Mouse (Mus musculus) left cerebral cortex, adult 2 months (tissue): ENCODE results near the gene Mynn. TPM values are rescaled to one million over a fixed set of nuclear protein-coding genes. Genes with fewer than 3 reads are reported as not detected.

Source experiments
- DNase-seq, 2 experiments: peaks; one replicate each; pipeline ENCODE4 v3.0.0; 2021 to 2022; ENCODE audit warnings: low spot score in 2 of 2, mixed read lengths in 1 of 2; ENCODE audit errors: extremely low spot score in 1 of 2
- H3K27ac ChIP-seq: fragments of 200-600 bp; 2 replicates; pipeline ENCODE4 v1.8.1; 2022
- H3K4me3 ChIP-seq: fragments of 200-600 bp; 2 replicates; pipeline ENCODE4 v1.8.1; 2022
- CTCF ChIP-seq: fragments of 200-600 bp; IDR thresholded peaks from 2 replicates; pipeline ENCODE4 v1.8.1; 2022; ENCODE audit warnings: antibody characterized with exemption, mild to moderate bottlenecking, moderate library complexity
- intact Hi-C: fragments of 180-260 bp; cut with DNase I; formaldehyde crosslinking; loops from one replicate; pipeline ENCODE4 v1.15.1; 2025
- total RNA-seq, 2 experiments: library from RNA; stranded (reverse); gene quantifications; 2 replicates each; pipeline ENCODE4 v1.2.3; 2021

The Mynn gene
- total RNA-seq, 2 experiments from 2014 or later, result 15.2 to 16.6 TPM

GRCm38 (mm10) chr3:30646761-30647160, 44.9 kb downstream of the Mynn start:
- DNase-seq, result no peak
- intact Hi-C loops, result no loop called here

GRCm38 (mm10) chr3:30647440-30648090, 45.7 kb downstream of the Mynn start, which contains the start of gene Lrrc34:
Lrrc34 (minus strand) TSS chr3:30647869.
- DNase-seq, result peak in 1 of 2 experiments; percentile 14
- no peak within 1 kb of the TSS for H3K4me3 ChIP-seq
- TF ChIP-seq CTCF, result no peak
- no peak within 1 kb of the TSS for H3K27ac ChIP-seq
- intact Hi-C loops, result no loop called here

More at GRCm38 (mm10) chr3:30646761-30647160, 44.9 kb downstream of the Mynn start:
- no peak for TF ChIP-seq CTCF
- no peak overlapping the region for H3K27ac ChIP-seq
- no peak overlapping the region for H3K4me3 ChIP-seq

- no peak for DNase-seq
- TF ChIP-seq CTCF, result no peak
- Histone ChIP-seq H3K27ac (no peak overlapping the region), H3K4me3 (no peak overlapping the region)
- intact Hi-C loops, result no loop called here
These were observed 46.6 kb downstream of the Mynn start for GRCm38 (mm10) chr3:30648466-30648865.

GRCm38 (mm10) chr3:30650062-30650841, 48.4 kb downstream of the Mynn start:
- TF ChIP-seq CTCF, result peak; percentile 4
- intact Hi-C loops, result no loop called here
- peak; percentile 13 to 15 for DNase-seq
- no peak overlapping the region for H3K27ac ChIP-seq
- peak overlapping the region; percentile 35 for H3K4me3 ChIP-seq

GRCm38 (mm10) chr3:30655937-30656336, 54.1 kb downstream of the Mynn start:
- Histone ChIP-seq H3K27ac (no peak overlapping the region), H3K4me3 (no peak overlapping the region)
- no peak for DNase-seq
- TF ChIP-seq CTCF, result no peak
- intact Hi-C loops, result no loop called here

- TF ChIP-seq CTCF, result no peak
- Histone ChIP-seq H3K4me3 (no peak overlapping the region), H3K27ac (no peak overlapping the region)
- intact Hi-C loops, result no loop called here
- no peak for DNase-seq
These were observed 56.6 kb downstream of the Mynn start for GRCm38 (mm10) chr3:30658486-30658885.

Other genes starting within 250 kb of the Mynn start
- 1 to 10 TPM; 2.1 to 4.1 TPM for gene Mecom, start 54.1 kb upstream of the Mynn start, total RNA-seq
- 1 to 10 TPM; 1.0 to 1.3 TPM for gene Actrt3, start 2.1 kb upstream of the Mynn start, total RNA-seq
- gene Lrriq4, start 42.4 kb downstream of the Mynn start, total RNA-seq, result not detected
- not detected for gene Lrrc34, start 45.8 kb downstream of the Mynn start, total RNA-seq
- gene Lrrc31, start 97.8 kb downstream of the Mynn start, total RNA-seq, result not detected
- gene Samd7, start 144.2 kb downstream of the Mynn start, total RNA-seq, result not detected
- 100 to 1,000 TPM; 102 to 110 TPM for gene Sec62, start 190.8 kb downstream of the Mynn start, total RNA-seq